Mouse (Mus musculus): ENCODE results near the gene Gm20388. TPM values are rescaled to one million over a fixed set of nuclear protein-coding genes. Genes with fewer than 3 reads are reported as not detected.
"Not testable (repeated sequence)": the region's sequence is repeated elsewhere in the genome, so short reads cannot be mapped to it uniquely, and the experiment has no call there.

Gene Gm20388
- polyA plus RNA-seq, 1 experiment from 2014 or later: not detected

DNA sequence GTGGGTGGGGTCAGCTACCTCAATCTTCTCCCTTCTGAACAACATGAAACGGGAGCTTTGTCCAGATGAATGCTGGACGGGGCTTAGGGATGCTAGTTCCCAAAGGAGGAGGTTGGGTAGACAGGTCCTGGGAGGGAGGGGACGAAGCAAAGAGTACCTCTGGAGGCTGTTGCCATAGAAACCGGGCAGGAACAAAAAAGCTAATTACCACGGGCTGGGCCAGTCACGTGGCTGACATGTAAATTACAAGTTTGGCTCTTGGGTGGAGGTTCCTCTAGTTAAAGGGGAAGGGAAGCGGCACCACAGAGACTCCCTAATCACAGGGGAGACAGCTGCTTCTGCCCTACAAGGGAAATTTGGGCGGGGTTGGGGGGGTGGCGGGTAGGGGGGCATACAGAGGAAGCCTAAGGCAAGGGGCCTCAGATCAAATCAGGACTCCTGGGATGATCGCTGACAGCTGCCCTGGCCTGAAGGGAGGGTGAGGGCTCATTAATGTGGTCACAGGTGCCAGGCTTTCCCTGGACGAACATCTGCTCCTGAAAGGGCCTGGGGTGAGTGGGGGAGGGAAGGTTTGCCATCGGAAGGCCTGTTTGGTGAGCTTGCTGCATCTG is 3502.0 kb downstream of the Gm20388 start:
- H3K4me1 ChIP-seq: peaks cover 23% of the 10 kb centered on the region
- WGBS: under 1% methylated on average over 12 of the region's 12 CpGs

DNA sequence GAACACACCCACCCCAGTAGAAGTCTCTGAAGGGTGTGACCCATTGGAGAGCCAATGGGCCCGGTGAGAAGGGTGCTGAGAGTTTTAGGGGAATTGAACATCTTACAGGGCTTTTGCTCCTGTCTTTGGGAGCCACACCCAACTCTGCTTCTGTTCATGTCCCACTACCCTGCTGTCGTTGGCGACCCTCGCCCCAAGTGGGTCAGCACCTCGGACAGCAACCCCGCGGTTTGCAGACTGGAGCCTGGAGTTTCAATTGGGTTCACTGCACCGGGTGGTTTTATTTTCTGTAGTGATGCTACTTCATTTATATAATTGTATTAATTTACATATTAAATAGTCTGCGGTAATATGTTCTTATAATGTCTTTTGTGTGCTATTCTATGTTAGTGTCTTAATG is 3503.6 kb downstream of the Gm20388 start:
- H3K36me3 ChIP-seq: no peaks in the 10 kb centered on the region
- no peak for ATAC-seq (ENCODE audit: insufficient number of reproducible peaks, insufficient read depth, low FRiP score, low TSS enrichment)
- 11% methylated on average over 9 of the region's 9 CpGs for WGBS
- H3K27me3 ChIP-seq: peaks cover 47% of the 10 kb centered on the region
- H3K27ac ChIP-seq: no peak overlapping the region
- H3K9ac ChIP-seq: no peak overlapping the region
- peak overlapping the region; percentile 46 for H3K4me3 ChIP-seq
- no peaks in the 10 kb centered on the region for H3K9me3 ChIP-seq
- H3K4me2 ChIP-seq (replicated peaks): peak overlapping the region; percentile 61
- peaks cover 23% of the 10 kb centered on the region for H3K4me1 ChIP-seq

More for the DNA sequence above, 3502.0 kb downstream of the Gm20388 start:
- Histone ChIP-seq H3K9me3 (no peaks in the 10 kb centered on the region), H3K4me3 (peak overlapping the region; percentile 46), H3K36me3 (no peaks in the 10 kb centered on the region), H3K4me2 (replicated peaks) (peak overlapping the region; percentile 61), H3K9ac (no peak overlapping the region), H3K27ac (0 out of 2 replicates have a peak overlapping the region, but pooled peaks have one; percentile 23), H3K27me3 (peaks cover 60% of the 10 kb centered on the region)
- no peak for ATAC-seq (ENCODE audit: insufficient number of reproducible peaks, insufficient read depth, low FRiP score, low TSS enrichment)

DNA sequence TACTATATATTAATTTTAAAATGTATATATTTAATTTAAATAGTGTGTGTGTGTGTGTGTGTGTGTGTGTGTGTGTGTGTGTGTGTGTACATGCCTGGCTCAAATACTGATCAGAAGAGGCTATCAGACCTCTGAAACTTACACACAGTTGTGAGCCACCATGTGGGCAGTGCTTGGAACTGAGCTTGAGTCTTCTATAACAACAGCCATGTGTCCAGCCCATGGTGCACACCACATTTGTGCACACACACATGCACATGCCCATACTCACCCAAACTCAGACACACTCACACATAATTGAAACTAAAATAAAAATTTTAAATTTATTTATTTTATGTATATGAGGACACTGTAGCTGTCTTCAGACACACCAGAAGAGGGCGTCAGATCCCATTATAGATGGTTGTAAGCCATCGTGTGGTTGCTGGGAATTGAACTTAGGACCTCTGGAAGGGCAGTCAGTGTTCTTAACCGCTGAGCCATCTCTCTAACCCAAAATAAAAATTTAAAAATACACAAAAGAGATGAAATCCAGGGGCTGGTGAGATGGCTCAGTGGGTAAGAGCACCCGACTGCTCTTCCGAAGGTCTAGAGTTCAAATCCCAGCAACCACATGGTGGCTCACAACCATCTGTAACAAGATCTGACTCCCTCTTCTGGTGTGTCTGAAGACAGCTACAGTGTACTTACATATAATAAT is 3504.5 kb downstream of the Gm20388 start:
- not testable (repeated sequence) for ATAC-seq (ENCODE audit: insufficient number of reproducible peaks, insufficient read depth, low FRiP score, low TSS enrichment); H3K27ac ChIP-seq; H3K4me2 ChIP-seq (replicated peaks); H3K9ac ChIP-seq; H3K36me3 ChIP-seq; H3K9me3 ChIP-seq; H3K4me3 ChIP-seq
- Histone ChIP-seq H3K27me3 (peaks cover 40% of the 10 kb centered on the region), H3K4me1 (peaks cover 19% of the 10 kb centered on the region)
- 83% methylated on average over 5 of the region's 5 CpGs for WGBS

DNA sequence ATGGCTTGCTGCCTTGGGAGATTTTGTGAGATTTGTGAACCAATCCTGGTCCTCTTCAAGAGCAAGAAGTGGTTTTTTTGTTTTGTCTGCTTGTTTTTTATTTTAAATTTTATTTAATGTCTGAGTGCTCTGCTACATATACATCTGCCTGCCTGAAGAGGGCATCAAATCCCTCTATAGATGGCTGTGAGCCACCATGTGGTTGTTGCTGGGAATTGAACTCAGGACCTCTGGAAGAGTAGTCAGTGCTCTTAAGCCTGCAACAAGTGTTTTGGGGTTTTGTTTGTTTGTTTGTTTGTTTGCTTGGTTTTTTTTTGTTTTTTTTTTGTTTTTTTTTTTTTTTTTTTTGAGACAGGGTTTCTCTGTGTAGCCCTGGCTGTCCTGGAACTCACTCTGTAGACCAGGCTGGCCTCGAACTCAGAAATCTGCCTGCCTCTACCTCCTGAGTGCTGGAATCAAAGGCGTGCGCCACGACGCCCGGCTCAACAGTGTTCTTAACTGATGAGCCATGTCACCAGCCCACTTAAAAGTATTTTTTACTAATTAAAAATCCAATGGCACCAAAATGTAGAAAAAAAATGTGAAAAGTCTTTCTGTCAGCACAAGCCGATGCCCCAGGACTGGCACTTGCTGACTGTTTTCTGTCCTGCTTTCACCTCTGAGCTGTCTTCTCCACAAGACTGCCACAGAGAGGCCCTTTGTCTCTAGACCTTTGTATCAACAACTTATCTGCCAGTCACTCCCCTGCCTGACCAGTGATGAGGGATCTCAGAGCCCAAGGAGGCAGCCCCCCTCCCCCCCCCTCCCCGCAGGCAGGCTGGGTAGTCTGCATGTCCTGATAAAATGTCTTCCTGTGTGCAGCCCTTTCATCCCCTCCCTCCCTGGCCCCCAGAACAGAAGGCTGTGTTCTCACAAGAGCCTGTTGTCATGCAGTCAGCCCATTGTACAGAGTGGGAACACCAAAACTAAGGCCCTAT is 3505.6 kb downstream of the Gm20388 start:
- WGBS: 72% methylated on average over 8 of the region's 8 CpGs
- peaks cover 30% of the 10 kb centered on the region for H3K27me3 ChIP-seq
- ATAC-seq (ENCODE audit: insufficient number of reproducible peaks, insufficient read depth, low FRiP score, low TSS enrichment): no peak; the same call in 1 of the 2 replicates
- no peaks in the 10 kb centered on the region for H3K36me3 ChIP-seq
- H3K9me3 ChIP-seq: no peaks in the 10 kb centered on the region
- H3K4me1 ChIP-seq: peaks cover 17% of the 10 kb centered on the region
- H3K4me2 ChIP-seq (replicated peaks): no peak overlapping the region
- H3K4me3 ChIP-seq: no peak overlapping the region
- no peak overlapping the region for H3K9ac ChIP-seq
- no peak overlapping the region for H3K27ac ChIP-seq

DNA sequence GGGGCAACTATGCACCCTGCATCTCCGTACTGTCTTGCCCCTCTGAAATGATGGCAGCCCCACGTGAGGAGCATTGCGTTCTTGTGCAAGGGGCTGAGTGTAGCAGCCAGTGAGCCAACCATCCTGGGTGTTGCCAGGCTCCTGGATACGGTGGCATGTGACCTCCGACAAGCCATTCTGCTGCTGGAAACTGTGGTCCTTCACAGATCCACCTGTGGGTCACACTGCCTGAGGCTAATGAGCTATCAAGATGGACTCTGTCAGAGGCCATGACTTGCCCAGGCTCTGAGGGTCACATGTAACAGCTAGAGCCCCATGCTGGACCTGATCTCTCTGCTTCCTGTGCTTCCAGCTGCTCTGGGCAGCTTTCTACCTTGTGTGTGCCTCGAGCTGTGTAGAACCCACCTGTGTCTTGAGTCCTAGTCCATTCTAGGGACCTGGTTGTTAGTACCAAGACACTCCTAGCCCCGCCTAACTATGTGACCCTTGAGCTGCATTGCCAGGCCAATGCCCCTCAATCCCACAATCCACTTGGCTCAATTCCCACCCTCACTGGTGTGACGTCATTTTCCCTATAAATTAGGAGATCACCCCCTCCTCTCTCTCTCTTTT is 3506.4 kb downstream of the Gm20388 start:
- no peak overlapping the region for H3K4me3 ChIP-seq
- no peak overlapping the region for H3K4me2 ChIP-seq (replicated peaks)
- no peak overlapping the region for H3K9ac ChIP-seq
- no peak for ATAC-seq (ENCODE audit: insufficient number of reproducible peaks, insufficient read depth, low FRiP score, low TSS enrichment)
- H3K27me3 ChIP-seq: peaks cover 22% of the 10 kb centered on the region
- peaks cover 9% of the 10 kb centered on the region for H3K4me1 ChIP-seq
- WGBS: 83% methylated on average over 8 of the region's 8 CpGs
- no peak overlapping the region for H3K27ac ChIP-seq
- H3K36me3 ChIP-seq: no peaks in the 10 kb centered on the region
- H3K9me3 ChIP-seq: no peaks in the 10 kb centered on the region

DNA sequence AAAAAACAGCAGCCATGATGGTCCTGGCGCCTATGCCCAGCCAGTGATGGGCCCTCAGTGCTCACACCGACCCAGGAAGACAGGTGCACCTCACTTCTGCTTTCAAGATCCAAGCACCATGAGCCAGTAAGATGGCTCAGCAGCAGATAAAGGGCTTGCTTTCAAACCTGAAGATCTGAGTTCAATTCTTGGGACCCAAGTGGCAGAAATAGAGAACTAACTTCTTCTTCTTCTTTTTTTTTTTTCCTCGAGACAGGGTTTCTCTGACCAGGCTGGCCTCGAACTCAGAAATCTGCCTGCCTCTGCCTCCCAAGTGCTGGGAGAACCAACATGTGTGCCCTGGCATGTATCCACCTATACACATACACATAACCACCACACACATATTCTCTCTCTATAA is 3509.1 kb downstream of the Gm20388 start:
- Histone ChIP-seq H3K27me3 (no peaks in the 10 kb centered on the region), H3K9ac (no peak overlapping the region), H3K4me1 (no peaks in the 10 kb centered on the region), H3K36me3 (no peaks in the 10 kb centered on the region), H3K27ac (no peak overlapping the region), H3K4me3 (no peak overlapping the region), H3K4me2 (replicated peaks) (no peak overlapping the region), H3K9me3 (no peaks in the 10 kb centered on the region)
- 90% methylated on average over 4 of the region's 4 CpGs for WGBS
- ATAC-seq (ENCODE audit: insufficient number of reproducible peaks, insufficient read depth, low FRiP score, low TSS enrichment): no peak

DNA sequence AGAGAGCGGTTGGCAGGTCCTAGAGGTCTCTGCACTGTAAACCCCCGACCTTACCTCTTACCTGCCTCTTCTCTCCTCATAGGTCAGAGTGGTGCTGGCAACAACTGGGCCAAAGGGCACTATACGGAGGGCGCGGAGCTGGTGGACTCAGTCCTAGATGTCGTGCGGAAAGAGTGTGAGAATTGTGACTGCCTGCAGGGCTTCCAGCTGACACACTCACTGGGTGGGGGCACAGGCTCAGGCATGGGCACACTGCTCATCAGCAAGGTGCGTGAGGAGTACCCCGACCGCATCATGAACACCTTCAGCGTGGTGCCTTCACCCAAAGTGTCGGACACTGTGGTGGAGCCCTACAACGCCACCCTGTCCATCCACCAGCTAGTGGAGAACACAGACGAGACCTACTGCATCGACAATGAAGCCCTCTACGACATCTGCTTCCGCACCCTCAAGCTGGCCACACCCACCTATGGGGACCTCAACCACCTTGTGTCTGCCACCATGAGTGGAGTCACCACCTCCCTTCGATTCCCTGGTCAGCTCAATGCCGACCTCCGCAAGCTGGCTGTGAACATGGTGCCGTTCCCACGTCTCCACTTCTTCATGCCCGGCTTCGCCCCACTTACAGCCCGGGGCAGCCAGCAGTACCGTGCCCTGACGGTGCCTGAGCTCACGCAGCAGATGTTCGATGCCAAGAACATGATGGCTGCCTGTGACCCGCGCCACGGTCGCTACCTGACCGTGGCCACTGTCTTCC is 3510.1 kb downstream of the Gm20388 start:
- ATAC-seq (ENCODE audit: insufficient number of reproducible peaks, insufficient read depth, low FRiP score, low TSS enrichment): no peak
- H3K4me3 ChIP-seq: no peak overlapping the region
- no peak overlapping the region for H3K9ac ChIP-seq
- H3K9me3 ChIP-seq: no peaks in the 10 kb centered on the region
- H3K4me2 ChIP-seq (replicated peaks): no peak overlapping the region
- H3K36me3 ChIP-seq: no peaks in the 10 kb centered on the region
- no peak overlapping the region for H3K27ac ChIP-seq
- H3K27me3 ChIP-seq: no peaks in the 10 kb centered on the region
- WGBS: 93% methylated on average over 34 of the region's 34 CpGs
- no peaks in the 10 kb centered on the region for H3K4me1 ChIP-seq

DNA sequence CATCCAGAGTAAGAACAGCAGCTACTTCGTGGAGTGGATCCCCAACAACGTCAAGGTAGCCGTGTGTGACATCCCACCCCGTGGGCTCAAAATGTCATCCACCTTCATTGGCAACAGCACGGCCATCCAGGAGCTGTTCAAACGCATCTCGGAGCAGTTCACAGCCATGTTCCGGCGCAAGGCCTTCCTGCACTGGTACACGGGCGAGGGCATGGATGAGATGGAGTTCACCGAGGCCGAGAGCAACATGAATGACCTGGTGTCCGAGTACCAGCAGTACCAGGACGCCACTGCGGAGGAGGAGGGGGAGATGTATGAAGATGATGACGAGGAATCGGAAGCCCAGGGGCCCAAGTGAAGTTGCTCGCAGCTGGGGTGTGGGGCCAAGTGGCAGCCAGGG is 3510.7 kb downstream of the Gm20388 start:
- Histone ChIP-seq H3K4me2 (replicated peaks) (no peak overlapping the region), H3K9me3 (peaks cover under 1% of the 10 kb centered on the region; the same call in 1 of the 2 replicates), H3K36me3 (no peaks in the 10 kb centered on the region), H3K27ac (no peak overlapping the region), H3K4me1 (no peaks in the 10 kb centered on the region), H3K27me3 (no peaks in the 10 kb centered on the region), H3K9ac (no peak overlapping the region), H3K4me3 (no peak overlapping the region)
- WGBS: 89% methylated on average over 19 of the region's 19 CpGs
- ATAC-seq (ENCODE audit: insufficient number of reproducible peaks, insufficient read depth, low FRiP score, low TSS enrichment): no peak

DNA sequence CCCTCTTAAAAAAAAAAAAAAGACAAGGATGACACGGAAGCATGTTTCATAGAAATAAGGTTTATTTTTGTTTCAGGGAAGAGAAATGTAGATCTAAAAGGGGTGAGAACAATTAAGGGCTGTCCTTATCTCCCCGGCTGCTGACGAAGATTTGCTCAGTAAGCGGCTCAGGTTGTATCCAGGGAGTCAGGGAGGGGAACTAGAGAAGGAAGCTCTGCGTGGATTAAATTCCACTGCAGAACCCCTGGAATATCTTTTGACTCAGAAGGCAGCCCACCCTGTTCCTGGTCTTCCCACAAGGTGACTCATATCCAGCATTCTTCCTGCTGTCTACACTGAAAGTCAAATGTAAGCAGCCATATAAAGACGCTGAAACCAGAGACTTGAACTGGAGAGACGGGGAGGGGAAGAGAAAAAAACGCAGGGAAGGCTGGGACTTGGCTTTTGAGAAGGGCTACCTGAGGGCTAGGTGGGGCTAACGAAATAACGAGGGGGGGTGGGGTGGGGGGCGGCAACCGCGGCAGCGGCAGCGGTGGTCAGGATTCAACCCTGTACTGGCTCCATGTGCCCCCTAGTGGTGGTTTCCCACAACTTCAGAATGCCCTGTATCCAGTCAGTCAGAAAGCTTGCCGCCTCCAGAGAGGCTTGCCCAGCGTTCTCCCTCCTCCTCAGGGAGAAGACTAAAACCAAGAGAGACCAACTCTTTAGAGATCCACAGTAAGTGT is 3511.6 kb downstream of the Gm20388 start:
- Histone ChIP-seq H3K36me3 (no peaks in the 10 kb centered on the region), H3K4me1 (no peaks in the 10 kb centered on the region), H3K4me3 (no peak overlapping the region), H3K9me3 (peaks cover 10% of the 10 kb centered on the region), H3K27me3 (no peaks in the 10 kb centered on the region), H3K4me2 (replicated peaks) (peak overlapping the region; percentile 40), H3K27ac (no peak overlapping the region), H3K9ac (no peak overlapping the region)
- no peak for ATAC-seq (ENCODE audit: insufficient number of reproducible peaks, insufficient read depth, low FRiP score, low TSS enrichment)
- 21% methylated on average over 16 of the region's 17 CpGs for WGBS

DNA sequence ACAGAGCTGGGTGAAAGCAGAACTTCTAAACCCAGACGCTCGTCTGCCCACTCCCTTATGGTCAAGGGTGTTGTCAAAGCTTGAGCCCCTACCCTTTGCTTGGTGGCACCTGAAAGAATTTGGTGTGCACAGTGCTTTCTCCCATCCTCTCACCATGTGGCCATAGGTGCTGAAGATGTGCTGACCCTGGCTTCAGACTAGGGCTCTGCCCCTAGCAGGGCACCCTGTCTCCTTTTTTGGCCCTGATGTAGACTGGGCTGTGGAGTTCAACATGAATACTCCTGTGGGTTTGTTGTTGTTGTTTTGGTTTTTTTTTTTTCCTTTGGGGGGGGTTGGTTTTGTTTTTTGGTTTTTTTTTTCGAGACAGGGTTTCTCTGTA is 3512.1 kb downstream of the Gm20388 start:
- H3K36me3 ChIP-seq: no peaks in the 10 kb centered on the region
- H3K4me3 ChIP-seq: no peak overlapping the region
- no peak overlapping the region for H3K9ac ChIP-seq
- peak overlapping the region; percentile 40; the same call in 1 of the 2 replicates for H3K4me2 ChIP-seq (replicated peaks)
- WGBS: 24% methylated on average over 3 of the region's 3 CpGs
- no peaks in the 10 kb centered on the region for H3K27me3 ChIP-seq
- no peak overlapping the region for H3K27ac ChIP-seq
- no peaks in the 10 kb centered on the region for H3K4me1 ChIP-seq
- no peak for ATAC-seq (ENCODE audit: insufficient number of reproducible peaks, insufficient read depth, low FRiP score, low TSS enrichment)
- peaks cover 15% of the 10 kb centered on the region for H3K9me3 ChIP-seq
